28 mouse cellular contexts compared by ENCODE assay signal in genomic region chr6:36627648-36628047, GRCm38 (mm10).
DNase-seq lines count a peak whose midpoint lies in the region; ATAC-seq and TF ChIP-seq lines count a peak whose summit lies in the region.
"Had no signal": no experiment of that assay in that cellular context is flagged by ENCODE, and none has a peak within 500 bp of the region (broad histone marks: within the 10 kb centered on the region; RNA-seq: fewer than 3 reads in every experiment).

No protein-coding gene starts in this region.

- no peaks in the 10 kb centered on the region for H3K36me3 ChIP-seq in hindbrain, postnatal 0 days (ENCODE audit: insufficient read depth, low read length)
- no peaks in the 10 kb centered on the region for H3K36me3 ChIP-seq in hindbrain, embryonic 13.5 days
- H3K36me3 ChIP-seq: G1E; heart, embryonic 13.5 days; hindbrain, embryonic 15.5 days; limb, embryonic 10.5 days; limb, embryonic 15.5 days; liver, embryonic 13.5 days; neural tube, embryonic 15.5 days had no signal

- H3K4me3 ChIP-seq in hindbrain, postnatal 0 days (ENCODE audit: low read length): no peak overlapping the region
- no peak overlapping the region for H3K4me3 ChIP-seq in hindbrain, embryonic 13.5 days
- H3K4me3 ChIP-seq: erythroblast, embryonic 14.5 days; heart, embryonic 13.5 days; hindbrain, embryonic 15.5 days; limb, embryonic 10.5 days; limb, embryonic 15.5 days; liver, embryonic 13.5 days; neural tube, embryonic 15.5 days had no signal

- H3K9me3 ChIP-seq in hindbrain, postnatal 0 days (ENCODE audit: low read length): no peaks in the 10 kb centered on the region
- H3K9me3 ChIP-seq in hindbrain, embryonic 13.5 days: 0 out of 2 replicates have a peak, but pooled peaks cover 3% of the 10 kb centered on the region
- H3K9me3 ChIP-seq: G1E; hindbrain, embryonic 15.5 days; limb, embryonic 10.5 days; limb, embryonic 15.5 days; liver, embryonic 13.5 days; neural tube, embryonic 15.5 days had no signal

- 56% methylated on average over 2 of the region's 2 CpGs for WGBS in hindbrain, postnatal 0 days
- WGBS in hindbrain, embryonic 13.5 days: 65% methylated on average over 2 of the region's 2 CpGs

- H3K27ac ChIP-seq in hindbrain, postnatal 0 days: no peak overlapping the region
- H3K27ac ChIP-seq in hindbrain, embryonic 13.5 days: no peak overlapping the region
- H3K27ac ChIP-seq: heart, embryonic 13.5 days; hindbrain, embryonic 15.5 days; limb, embryonic 10.5 days; limb, embryonic 15.5 days; liver, embryonic 13.5 days; macrophage; neural tube, embryonic 15.5 days had no signal

- intact Hi-C loops in gastrocnemius, postnatal 36 days (cut with DNase I): no loop called here

- no peaks in the 10 kb centered on the region for H3K4me1 ChIP-seq in hindbrain, postnatal 0 days (ENCODE audit: insufficient read depth, low read length)
- no peaks in the 10 kb centered on the region for H3K4me1 ChIP-seq in hindbrain, embryonic 13.5 days (replicated peaks)
- H3K4me1 ChIP-seq: heart, embryonic 13.5 days; hindbrain, embryonic 15.5 days; limb, embryonic 10.5 days; limb, embryonic 15.5 days; liver, embryonic 13.5 days; neural tube, embryonic 15.5 days had no signal

- ATAC-seq in hindbrain, postnatal 0 days: no peak
- no peak for ATAC-seq in hindbrain, embryonic 13.5 days (ENCODE audit: low FRiP score)

- TF ChIP-seq CTCF in hindbrain, postnatal 0 days (IDR thresholded peaks at IDR 0.05; ENCODE audit: low read depth): no peak

- no peak overlapping the region for H3K9ac ChIP-seq in hindbrain, postnatal 0 days (replicated peaks; ENCODE audit: low read length)
- H3K9ac ChIP-seq in hindbrain, embryonic 13.5 days: no peak overlapping the region
- H3K9ac ChIP-seq: heart, embryonic 13.5 days; hindbrain, embryonic 15.5 days; limb, embryonic 15.5 days; liver, embryonic 13.5 days; neural tube, embryonic 15.5 days had no signal

- H3K27me3 ChIP-seq in hindbrain, postnatal 0 days (ENCODE audit: insufficient read depth, low read length): no peaks in the 10 kb centered on the region
- no peaks in the 10 kb centered on the region for H3K27me3 ChIP-seq in hindbrain, embryonic 13.5 days
- H3K27me3 ChIP-seq: heart, embryonic 13.5 days; hindbrain, embryonic 15.5 days; limb, embryonic 15.5 days; liver, embryonic 13.5 days; neural tube, embryonic 15.5 days had no signal

- no peak overlapping the region for H3K4me2 ChIP-seq in hindbrain, postnatal 0 days (ENCODE audit: low read depth, low read length)
- H3K4me2 ChIP-seq in hindbrain, embryonic 13.5 days: no peak overlapping the region
- H3K4me2 ChIP-seq: heart, embryonic 13.5 days; hindbrain, embryonic 15.5 days; limb, embryonic 15.5 days; liver, embryonic 13.5 days; neural tube, embryonic 15.5 days had no signal

- DNase-seq in cerebellum, adult 18-20 months: peak; percentile 16 to 21
- no peak for DNase-seq in cerebellum, adult 11 months
- DNase-seq in hindbrain, postnatal 0 days (ENCODE audit: low spot score): peak; percentile 27
- DNase-seq in cerebellum, adult 9-10 months: peak; percentile 34
- peak; percentile 40 to 62 for DNase-seq in cerebellum, postnatal 36 days
- DNase-seq in ovary, postnatal 36 days (ENCODE audit: low spot score): no peak
- no peak for DNase-seq in gastrocnemius, postnatal 36 days
- DNase-seq: adrenal gland, adult 8-10 months; gastrocnemius, postnatal 25 days; heart, postnatal 10 days; kidney, adult 18-20 months; kidney, postnatal 36 days; layer of hippocampus, adult 9-11 months; liver, embryonic 13.5 days; lung, adult 18-20 months; lung, postnatal 10 days; midbrain, embryonic 14.5 days; spleen, adult 18-20 months; thymus, postnatal 14 days had no signal

Comparison
In these comparisons a context has a peak if more than half of its experiments do, and no peak if none do; other contexts are left out.
1. DNase-seq: peak in cerebellum, adult 18-20 months (2 of 2), hindbrain, postnatal 0 days (single experiment), cerebellum, adult 9-10 months (single experiment) and cerebellum, postnatal 36 days (2 of 2); none in cerebellum, adult 11 months (single experiment), ovary, postnatal 36 days (single experiment) and gastrocnemius, postnatal 36 days (0 of 2).